Comparison of ENCODE assay signal across 32 mouse cellular contexts in the genomic region with DNA sequence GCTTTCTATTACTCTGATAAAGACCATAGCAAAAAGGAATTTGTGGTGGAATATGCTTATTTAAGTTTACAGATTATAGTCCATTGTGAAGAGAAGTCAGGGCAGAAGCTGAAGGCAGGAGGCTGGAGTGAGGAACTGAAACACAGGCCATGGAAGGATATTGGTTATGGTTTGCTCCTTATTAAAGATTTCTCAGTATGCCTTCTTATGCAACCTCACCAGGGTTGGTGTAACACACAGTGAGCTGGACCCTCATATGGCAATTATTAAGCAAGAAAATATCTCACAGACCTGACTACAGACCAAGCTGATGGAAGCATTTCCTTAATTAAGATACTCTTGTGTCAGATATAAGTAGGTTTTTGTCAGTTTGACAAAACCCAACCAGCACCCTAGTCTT. TPM values are rescaled to one million over a fixed set of nuclear protein-coding genes. Genes with fewer than 3 reads are reported as not detected.
"Had no signal": no experiment of that assay in that cellular context is flagged by ENCODE, and none has a peak within 500 bp of the region (broad histone marks: within the 10 kb centered on the region; RNA-seq: fewer than 3 reads in every experiment).

No protein-coding gene starts in this region.

- DNase-seq: left cerebral cortex, postnatal 4 days; liver; liver, embryonic 13.5 days; liver, postnatal 0 days; lung, adult 18-20 months; lung, adult 2 months; lung, embryonic 14.5 days; lung, postnatal 10 days; lung, postnatal 14 days; lung, postnatal 36 days; lung, postnatal 4 days; midbrain, embryonic 14.5 days had no signal

- H3K27ac ChIP-seq: limb, embryonic 10.5 days; limb, embryonic 12.5 days; limb, embryonic 13.5 days; limb, embryonic 15.5 days; liver, embryonic 12.5 days; liver, embryonic 13.5 days; liver, embryonic 14.5 days; liver, embryonic 15.5 days; lung, embryonic 15.5 days; macrophage; midbrain, embryonic 10.5 days; midbrain, embryonic 12.5 days; midbrain, embryonic 13.5 days; midbrain, embryonic 15.5 days; neural tube, embryonic 12.5 days had no signal

- H3K9ac ChIP-seq: limb, embryonic 12.5 days; limb, embryonic 13.5 days; limb, embryonic 15.5 days; liver, embryonic 12.5 days; liver, embryonic 13.5 days; liver, embryonic 14.5 days; liver, embryonic 15.5 days; liver, postnatal 0 days; lung, embryonic 14.5 days; lung, embryonic 15.5 days; midbrain, embryonic 12.5 days; midbrain, embryonic 13.5 days; midbrain, embryonic 15.5 days; neural tube, embryonic 12.5 days had no signal

- H3K4me3 ChIP-seq: limb, embryonic 10.5 days; limb, embryonic 12.5 days; limb, embryonic 13.5 days; limb, embryonic 15.5 days; liver, embryonic 12.5 days; liver, embryonic 13.5 days; liver, embryonic 15.5 days; lung, embryonic 15.5 days; megakaryocyte, embryonic 14.5 days; midbrain, embryonic 10.5 days; midbrain, embryonic 12.5 days; midbrain, embryonic 13.5 days; midbrain, embryonic 15.5 days; myocyte; neural tube, embryonic 12.5 days had no signal

- H3K9me3 ChIP-seq: limb, embryonic 10.5 days; limb, embryonic 12.5 days; limb, embryonic 13.5 days; limb, embryonic 15.5 days; liver, embryonic 12.5 days; liver, embryonic 15.5 days; lung, embryonic 15.5 days; megakaryocyte, embryonic 14.5 days; midbrain, embryonic 10.5 days; midbrain, embryonic 12.5 days; midbrain, embryonic 13.5 days; midbrain, embryonic 15.5 days; neural tube, embryonic 12.5 days had no signal

- ATAC-seq: liver, embryonic 12.5 days; liver, postnatal 0 days; lung, postnatal 0 days; midbrain, embryonic 13.5 days; midbrain, embryonic 15.5 days; midbrain, embryonic 16.5 days had no signal

- H3K27me3 ChIP-seq: limb, embryonic 12.5 days; limb, embryonic 13.5 days; limb, embryonic 15.5 days; liver, embryonic 12.5 days; liver, embryonic 13.5 days; liver, embryonic 15.5 days; lung, embryonic 15.5 days; megakaryocyte, embryonic 14.5 days; midbrain, embryonic 12.5 days; midbrain, embryonic 13.5 days; midbrain, embryonic 15.5 days; neural tube, embryonic 12.5 days had no signal

- H3K4me1 ChIP-seq: limb, embryonic 10.5 days; limb, embryonic 12.5 days; limb, embryonic 13.5 days; limb, embryonic 15.5 days; liver, embryonic 12.5 days; liver, embryonic 13.5 days; liver, embryonic 15.5 days; lung, embryonic 15.5 days; megakaryocyte, embryonic 14.5 days; midbrain, embryonic 10.5 days; midbrain, embryonic 12.5 days; midbrain, embryonic 13.5 days; midbrain, embryonic 15.5 days; neural tube, embryonic 12.5 days had no signal

- H3K4me2 ChIP-seq: limb, embryonic 12.5 days; limb, embryonic 13.5 days; limb, embryonic 15.5 days; liver, embryonic 11.5 days; liver, embryonic 12.5 days; liver, embryonic 13.5 days; liver, embryonic 15.5 days; lung, embryonic 14.5 days; lung, embryonic 15.5 days; midbrain, embryonic 11.5 days; midbrain, embryonic 12.5 days; midbrain, embryonic 13.5 days; midbrain, embryonic 15.5 days; neural tube, embryonic 12.5 days had no signal

- H3K36me3 ChIP-seq: limb, embryonic 10.5 days; limb, embryonic 12.5 days; limb, embryonic 13.5 days; limb, embryonic 15.5 days; liver, embryonic 12.5 days; liver, embryonic 13.5 days; liver, embryonic 15.5 days; lung, embryonic 15.5 days; midbrain, embryonic 10.5 days; midbrain, embryonic 12.5 days; midbrain, embryonic 13.5 days; midbrain, embryonic 15.5 days; neural tube, embryonic 12.5 days had no signal

RNA-seq across cellular contexts. Expression of a gene that starts 32.8 kb away (rescaled TPM):
- polyA plus RNA-seq: macrophage had no signal
